Mouse (Mus musculus): ENCODE data around the gene Hsf5. TPM values are rescaled to one million over a fixed set of nuclear protein-coding genes. Genes with fewer than 3 reads are reported as not detected.

The Hsf5 gene
- total RNA-seq, 2 experiments from 2014 or later: not detected

DNA sequence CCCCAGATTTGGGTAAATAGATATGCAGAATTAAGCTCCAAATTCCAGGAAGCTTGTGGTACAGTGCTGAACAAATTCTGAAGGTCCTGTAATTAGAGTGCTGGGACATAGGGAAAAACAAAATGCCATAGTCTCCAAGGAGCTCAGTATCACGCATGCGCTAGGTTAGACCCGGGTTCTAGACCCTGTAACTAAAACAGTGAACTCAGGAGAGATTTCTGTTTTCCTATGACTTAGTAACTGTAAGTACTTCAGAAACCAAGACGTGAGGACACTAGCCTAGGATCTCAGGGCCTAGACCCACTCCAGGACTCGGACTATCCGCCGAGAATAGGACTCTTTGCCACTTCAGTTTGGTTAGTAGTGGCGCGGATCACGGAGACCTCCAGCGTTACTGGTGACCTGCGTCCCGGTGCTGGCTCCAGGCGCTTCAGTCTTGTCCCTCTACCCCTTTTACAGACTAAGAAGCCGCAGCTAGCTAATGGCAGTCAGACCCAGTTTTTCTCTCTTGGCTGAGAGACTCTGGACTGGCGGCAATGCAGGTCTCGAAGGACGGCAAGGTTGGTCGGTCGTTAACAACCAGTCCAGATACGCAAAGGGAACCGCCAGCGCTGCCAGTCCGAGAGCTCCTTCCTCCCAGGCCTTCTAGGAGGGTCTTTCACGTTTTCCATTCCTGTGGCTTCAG is 26.0 kb upstream of the Hsf5 start:
- DNase-seq: peak; percentile 45 to 76

DNA sequence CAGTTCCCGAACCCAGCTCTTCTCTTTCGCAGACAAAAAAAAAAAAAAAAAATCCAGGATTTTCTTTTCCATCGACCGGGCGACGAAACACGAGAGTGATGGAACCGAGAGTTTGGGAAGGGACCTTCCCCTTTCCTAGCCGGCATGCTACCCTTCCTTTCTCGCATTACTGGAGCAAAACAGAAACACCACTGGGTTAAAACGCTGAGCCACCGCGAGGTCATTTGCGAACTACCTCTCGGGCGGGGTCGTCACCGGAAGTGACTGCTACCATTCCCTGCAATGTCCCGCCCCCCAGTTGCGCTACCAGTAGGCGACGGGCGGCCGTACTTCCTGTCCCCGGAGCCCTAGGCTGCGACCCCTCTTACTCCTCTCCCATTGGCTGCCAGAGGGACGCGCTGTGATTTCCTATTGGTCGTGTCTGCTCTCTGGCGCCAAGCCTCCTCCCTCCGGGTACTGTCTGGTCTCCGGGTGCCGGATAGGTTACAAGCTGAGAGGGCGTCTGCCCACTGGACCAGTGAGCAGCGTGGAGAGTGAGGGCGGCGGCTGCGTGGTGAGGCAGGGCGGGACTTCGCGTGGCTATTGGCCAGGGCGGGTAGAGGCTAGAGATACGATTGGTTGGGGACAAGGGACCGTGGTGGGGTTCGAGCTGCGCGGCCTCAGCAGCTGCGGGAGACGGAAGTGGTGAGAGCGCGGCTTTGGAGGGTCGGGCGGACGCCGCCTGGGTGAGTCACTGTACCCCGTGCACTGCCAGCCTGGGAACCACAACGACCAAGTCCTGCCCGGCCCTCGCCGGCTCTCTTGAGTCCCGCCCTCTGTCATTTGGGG is 25.2 kb upstream of the Hsf5 start, which contains the start of gene Mtmr4:
TSS of gene Mtmr4 (plus strand) at position 637 of the 828 bp plus-strand sequence.
- DNase-seq: peak; percentile 99 to 100

- no peak for DNase-seq
Observed at GRCm38 (mm10) chr11:87592354-87592695, 24.6 kb upstream of the Hsf5 start.

DNA sequence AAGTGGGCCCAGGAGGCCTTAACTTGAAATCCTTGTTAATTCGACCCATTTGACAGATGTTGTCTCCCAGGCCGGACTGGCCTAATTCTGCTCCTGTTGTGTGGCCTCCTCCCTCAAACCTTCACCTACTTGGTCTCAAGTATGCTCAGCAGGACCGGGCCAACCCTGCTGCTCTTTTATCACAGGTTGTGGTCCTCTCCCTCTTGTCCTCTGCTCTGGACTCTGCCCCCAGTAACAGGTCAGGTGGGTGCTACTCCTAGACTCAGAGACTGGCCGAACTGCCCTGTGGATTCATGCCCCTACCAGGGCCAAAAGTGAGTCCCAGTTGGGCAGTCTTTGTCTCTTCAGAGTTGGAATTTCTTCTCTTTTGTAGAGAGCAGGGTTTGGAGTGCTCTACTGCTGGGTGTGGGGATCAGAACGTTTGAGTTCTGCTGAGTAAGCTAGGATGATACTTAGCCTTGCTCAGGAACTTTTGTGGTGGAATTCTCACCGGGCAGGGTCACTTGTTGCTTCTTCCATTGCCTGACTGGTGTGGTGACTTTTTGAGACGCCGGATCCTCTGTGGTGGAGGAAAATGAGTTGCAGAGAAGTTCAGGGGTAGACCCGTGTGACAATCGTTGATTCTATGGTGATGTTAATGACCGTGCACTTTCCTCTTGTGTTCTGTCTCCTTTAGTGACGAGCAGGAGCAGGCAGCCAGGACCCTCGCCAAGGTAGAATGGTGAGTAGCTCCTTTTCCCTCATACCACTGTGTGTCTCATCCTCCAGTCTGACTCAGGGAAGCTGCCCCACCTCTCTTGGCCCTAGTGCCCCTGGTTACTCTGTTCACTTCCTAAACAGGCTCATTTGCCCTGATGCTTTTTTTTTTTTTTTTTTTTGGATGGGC is 24.0 kb upstream of the Hsf5 start:
- DNase-seq: no peak

DNA sequence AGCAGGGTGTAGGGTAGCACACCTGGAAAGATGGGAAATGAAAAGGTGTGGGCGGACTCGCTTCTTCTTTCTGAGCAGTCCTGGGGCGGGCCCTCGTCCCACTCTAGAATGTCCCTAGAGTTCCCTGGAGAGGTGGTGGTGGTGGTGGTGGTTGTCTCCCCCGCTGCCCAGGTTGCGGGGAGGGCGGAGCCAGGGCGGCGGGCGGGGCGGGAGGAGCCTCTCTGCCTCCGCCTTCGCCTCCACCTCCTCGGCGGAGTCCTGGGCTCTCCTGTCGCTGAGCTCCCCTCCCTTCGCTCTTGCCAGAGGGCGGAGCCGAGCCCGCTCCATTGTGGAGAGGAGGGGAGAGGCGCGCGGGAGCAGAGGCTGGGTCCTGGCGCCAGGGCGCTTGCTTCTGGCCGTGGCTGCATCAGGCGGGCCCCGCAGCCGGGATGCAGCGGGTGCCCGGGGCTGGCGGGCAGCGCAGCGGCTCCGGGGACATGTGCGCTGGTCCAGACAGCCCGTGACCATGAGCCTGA is 21.6 kb upstream of the Hsf5 start:
- peak; percentile 87 to 94 for DNase-seq

DNA sequence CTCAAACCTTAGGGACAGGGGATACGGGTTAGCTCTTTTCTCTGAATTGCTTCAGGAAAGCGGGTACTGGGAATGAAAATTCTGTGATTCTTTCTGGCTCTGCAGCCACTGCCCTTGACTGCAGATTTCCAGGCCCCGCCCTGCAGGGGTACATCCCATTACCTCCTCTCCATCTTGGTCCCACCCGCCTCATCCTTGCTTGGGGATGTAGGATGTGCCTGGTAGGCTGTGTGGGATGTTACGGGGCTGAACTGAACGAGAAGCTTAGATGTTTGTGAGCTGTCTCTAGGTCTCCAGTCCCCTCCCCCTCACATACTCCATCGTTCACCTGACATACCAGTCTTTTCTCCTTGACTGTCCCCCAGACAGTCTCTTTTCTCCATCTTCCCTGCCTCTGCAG is 21.0 kb upstream of the Hsf5 start:
- DNase-seq: no peak

GRCm38 (mm10) chr11:87596492-87596891 is 20.5 kb upstream of the Hsf5 start:
- no peak for DNase-seq

DNA sequence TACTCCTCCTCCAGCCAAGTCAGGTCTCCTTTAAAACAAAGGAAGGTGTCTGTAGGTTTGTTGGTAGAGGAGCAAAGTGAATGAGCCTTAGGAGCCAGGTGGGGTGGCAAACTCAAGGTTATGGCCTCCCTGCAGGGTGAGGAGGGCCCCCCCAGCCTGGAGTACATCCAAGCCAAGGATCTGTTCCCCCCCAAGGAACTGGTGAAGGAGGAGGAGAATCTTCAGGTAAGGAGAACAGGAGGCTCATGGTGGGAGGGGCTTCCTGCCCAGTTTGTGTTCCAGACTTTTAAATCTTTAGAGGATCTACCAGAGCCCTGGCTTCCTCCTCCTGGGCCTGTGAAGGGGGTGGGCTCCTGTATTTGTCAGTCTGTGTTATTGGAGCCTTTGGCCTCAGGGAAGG is 19.9 kb upstream of the Hsf5 start:
- no peak for DNase-seq

- no peak for DNase-seq
Observed at GRCm38 (mm10) chr11:87599395-87600089, 17.4 kb upstream of the Hsf5 start.

GRCm38 (mm10) chr11:87600322-87600853 is 16.6 kb upstream of the Hsf5 start:
- DNase-seq: no peak

- no peak for DNase-seq
Observed at GRCm38 (mm10) chr11:87602234-87602633, 14.7 kb upstream of the Hsf5 start.

DNA sequence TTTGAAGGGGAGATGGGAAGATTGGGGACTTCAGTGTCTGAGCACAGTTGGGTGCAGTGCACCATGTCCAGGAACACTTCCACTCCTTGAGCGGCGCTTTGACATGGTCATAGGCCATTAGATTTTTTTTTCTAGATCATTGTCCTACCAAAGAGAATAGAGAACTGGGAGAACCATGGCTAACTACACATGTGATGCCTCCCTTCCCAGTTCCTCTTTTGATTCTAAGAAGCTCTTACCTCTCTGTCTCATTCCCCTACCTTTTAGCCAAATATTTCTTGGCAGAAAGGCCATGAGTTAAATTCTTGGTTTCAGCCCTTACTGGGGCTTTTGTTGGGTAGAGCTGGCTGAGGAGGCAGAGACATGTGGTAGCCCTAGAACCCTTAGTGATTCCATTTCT is 13.4 kb upstream of the Hsf5 start:
- no peak for DNase-seq

DNA sequence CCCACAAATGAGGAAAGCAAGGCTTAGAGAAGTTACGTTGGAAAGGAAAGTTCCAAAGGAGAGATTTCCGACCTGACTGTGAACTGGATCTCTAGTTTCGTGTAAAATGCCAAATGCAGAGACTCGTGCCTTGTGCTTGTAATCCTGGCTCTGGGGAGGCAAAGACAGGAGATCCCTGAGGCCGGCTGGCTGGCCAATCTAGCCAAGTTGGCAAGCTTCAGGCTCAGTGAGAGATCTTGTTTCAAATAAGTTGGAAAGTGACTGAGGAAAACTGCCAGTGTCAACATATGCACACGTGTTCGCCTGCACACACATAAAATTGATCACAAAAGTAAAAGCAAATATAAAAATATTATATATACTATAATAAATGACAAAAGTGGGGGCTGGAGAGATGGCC is 7.7 kb upstream of the Hsf5 start:
- DNase-seq: no peak

- no peak for DNase-seq
Observed at GRCm38 (mm10) chr11:87611547-87611946, 5.4 kb upstream of the Hsf5 start.

- DNase-seq: no peak
Observed at GRCm38 (mm10) chr11:87613972-87614371, 3.0 kb upstream of the Hsf5 start.

GRCm38 (mm10) chr11:87615551-87615950 is 1.4 kb upstream of the Hsf5 start:
- DNase-seq: no peak

DNA sequence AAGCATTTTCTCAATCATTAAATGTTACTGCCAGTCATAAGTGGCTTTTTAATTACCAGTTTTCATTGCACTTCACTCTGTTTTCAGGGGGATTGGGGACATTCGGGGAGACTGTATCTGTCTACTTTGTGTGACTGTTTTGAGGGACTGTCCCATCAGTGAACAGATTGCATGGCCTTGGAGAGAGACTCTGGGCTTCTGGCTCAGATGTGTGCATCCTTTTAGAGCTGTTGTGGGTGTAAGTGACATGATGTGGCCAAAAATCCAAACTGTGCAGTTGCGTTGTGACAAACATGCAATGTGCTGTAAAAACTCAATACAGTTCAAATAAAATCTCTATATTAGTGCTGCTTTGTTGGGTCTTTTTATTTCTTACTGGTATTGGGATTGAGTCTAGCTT is 1.0 kb upstream of the Hsf5 start:
- DNase-seq: no peak

DNA sequence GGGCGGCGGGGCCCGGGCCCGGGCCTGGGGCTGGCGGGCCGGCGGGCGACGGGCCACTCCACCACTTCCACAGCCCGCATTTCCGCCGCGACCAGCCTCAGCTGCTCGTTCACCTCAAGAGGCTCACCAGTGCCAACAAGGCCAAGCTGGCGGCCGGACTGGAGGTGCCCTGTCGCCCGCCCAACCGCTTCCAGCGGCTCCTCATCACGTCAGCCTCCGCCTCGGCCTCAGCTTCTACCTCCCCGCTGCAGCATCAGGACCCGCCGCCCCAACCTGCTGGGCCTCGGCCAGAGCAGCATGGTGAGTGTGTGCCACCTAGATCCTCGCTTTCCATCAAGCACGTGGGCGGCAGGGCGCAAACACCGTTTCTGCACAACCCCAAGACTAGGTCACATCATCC is 642 bp downstream of the Hsf5 start:
- no peak for DNase-seq

DNA sequence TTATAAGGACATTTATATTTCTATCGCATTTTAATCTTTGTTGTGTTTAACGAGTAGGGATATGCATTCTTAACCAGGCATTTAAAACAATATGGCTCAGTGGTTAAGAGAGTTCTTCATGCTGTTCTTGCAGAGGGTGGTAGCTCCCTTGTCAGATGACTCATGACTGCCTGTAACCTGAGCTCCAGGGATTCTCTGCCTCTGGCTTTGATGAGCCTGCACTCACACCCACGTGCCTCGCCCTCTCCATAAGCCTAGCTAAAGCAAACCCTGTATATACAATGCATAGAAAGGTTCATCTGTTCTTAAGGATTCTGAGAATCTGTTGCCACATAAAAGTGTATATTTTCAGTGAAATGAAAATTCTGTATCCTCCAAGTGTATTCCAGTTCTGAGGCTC is 6.2 kb downstream of the Hsf5 start:
- DNase-seq: no peak

- peak in 1 of 2 experiments; percentile 48 for DNase-seq
Observed at GRCm38 (mm10) chr11:87629859-87630258, 12.9 kb downstream of the Hsf5 start.

DNA sequence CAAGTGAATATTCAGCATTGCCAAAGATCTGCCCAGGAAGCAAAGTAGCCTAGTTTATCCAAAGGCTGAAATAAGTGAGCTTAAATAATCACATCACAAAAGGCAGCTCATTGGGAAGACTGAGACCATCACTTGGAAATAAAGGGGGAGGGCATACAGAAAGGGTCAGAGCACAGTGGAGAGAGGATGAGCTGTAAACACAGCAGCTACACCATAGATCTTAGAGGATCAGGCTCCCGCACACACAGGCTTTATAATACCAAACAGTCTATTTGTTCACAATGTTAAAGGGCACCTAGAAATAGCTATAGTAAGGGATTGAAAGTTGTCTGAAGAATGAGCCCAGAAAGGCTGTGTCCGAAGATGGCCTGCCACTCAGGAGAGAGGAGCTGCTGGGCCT is 21.8 kb downstream of the Hsf5 start:
- DNase-seq: no peak

GRCm38 (mm10) chr11:87639206-87639605 is 22.2 kb downstream of the Hsf5 start:
- peak; percentile 68 to 70 for DNase-seq

Data from heart, adult 18-20 months (tissue).